Mouse (Mus musculus) thymus, postnatal 14 days (tissue): ENCODE results near the gene 4931414P19Rik.
"Not testable (repeated sequence)": the region's sequence is repeated elsewhere in the genome, so short reads cannot be mapped to it uniquely, and the experiment has no call there.

Experiments
- DNase-seq: peaks from one replicate; pipeline ENCODE4 v3.0.0; 2021

Gene 4931414P19Rik

DNA sequence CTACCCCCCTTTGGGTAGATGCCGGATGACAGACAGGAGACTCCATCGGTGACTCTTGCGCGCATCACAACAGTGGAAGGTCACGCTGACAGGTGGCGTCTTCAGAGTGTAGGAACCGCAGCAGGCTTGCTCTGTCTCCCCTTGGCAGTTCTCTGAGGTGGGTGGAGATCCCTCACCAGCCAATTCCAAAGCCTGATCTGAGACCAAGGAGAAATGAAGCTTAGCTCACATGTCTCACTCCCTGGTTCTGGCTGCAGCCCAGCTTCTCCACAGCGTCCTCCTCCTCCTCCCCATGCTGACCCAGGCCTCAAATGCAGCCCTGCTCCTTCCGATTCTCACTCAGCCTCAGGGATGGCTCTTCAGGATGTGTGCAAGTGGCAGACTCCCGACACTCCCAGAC lies 19.2 kb upstream of the 4931414P19Rik start:
- no peak for DNase-seq

DNA sequence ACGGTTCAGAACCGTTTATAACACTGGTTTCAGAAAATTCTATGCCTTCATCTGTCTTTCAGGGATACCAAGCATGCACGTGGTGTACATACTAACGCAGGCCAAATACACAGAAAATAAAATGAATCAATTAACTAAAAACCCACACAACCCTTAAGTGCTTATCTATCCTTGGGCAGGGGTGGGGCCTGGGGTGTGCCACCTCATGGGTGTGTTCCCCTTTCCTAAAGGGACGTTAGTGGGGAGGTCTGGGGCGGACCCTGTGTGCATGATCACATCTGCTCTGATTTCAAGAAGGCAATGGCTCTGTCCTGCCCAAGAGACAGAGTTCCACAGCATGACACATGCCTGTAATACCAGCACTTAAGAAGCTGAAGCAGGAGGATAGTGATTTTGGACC lies 17.5 kb upstream of the 4931414P19Rik start:
- no peak for DNase-seq

DNA sequence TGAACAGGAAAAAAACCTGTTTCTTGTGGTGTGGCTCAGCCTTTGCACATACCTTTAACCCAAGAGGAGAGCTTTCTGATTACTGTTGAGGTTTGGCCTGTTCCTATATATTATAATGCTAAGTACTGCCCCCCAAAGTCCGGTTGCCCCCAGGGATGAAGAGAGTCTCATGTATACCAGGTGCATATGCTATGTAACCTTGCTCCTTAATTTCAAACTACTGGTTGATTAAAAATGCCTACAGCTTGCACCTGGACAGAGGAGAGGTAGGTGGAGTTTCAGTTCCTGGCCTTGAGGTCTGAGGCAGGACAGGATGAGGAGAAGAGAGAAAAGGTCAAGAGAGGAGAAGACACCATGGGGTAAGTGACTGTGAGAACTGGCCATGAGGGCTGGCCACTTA lies 15.3 kb upstream of the 4931414P19Rik start, which contains the start of gene Psmb11:
Gene Psmb11, plus strand, starts transcription at position 301 of the 400 bp plus-strand sequence.
- no peak for DNase-seq

DNA sequence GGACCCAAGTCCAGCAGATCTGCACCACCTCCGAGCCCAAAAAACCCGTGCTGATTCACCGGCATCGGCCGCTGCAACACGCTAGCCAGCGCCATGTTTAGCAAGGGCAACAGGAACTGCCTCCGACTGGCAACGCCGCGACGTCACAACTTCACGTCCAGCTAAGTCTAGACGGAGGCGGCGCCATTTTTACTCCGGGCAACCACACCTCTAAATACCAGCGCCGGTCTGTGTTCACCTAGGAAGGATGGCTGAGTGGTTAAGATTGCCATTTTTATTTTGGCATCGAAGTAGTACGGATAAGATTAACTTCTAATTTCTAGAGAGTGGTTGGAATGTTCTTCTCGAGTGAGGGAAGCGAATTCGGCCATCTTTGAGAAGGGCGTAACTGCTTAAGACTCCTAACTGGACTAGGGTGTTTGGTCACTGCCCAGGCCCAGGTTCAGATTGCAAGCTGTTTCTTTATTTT lies 12.1 kb upstream of the 4931414P19Rik start, which contains the start of gene Psmb5:
Gene Psmb5, minus strand, starts transcription at position 126 of the 469 bp plus-strand sequence.
- DNase-seq: peak; percentile 89

DNA sequence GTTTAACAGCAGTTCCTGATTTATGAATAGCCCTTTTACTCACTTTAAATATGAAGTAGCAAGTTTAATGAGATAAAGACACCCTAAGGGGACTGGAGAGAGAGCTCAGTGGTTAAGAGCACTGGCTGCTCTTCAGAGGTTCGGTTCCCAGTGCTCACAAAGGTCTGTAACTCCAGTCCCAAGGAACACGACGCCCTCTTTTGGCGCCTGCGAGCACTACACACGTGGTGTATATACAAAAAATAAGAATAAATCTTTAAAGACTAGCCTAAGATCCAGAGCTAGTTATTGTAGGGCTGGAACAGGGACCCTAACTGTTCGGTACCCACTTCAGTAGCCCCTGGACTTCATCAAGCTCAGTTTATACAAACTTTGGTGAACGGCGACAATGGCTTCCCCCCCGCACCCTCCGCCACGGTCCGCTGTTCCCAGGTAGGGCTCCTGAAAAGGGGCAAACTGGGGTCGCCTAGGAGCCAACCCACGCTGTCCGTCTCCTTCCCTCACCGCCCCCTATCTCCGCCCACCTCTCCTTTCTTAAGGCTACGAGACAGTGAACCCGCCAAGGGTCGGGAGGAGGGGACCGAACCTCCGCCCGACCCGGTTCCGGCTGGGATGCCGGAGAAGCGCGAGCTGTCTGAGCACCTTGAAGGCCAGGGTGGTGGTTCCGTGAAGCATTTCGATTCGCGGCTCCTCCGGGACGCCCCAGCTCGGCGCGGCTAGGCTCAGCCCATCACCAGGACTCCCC lies 11.5 kb upstream of the 4931414P19Rik start:
- DNase-seq: peak; percentile 33

DNA sequence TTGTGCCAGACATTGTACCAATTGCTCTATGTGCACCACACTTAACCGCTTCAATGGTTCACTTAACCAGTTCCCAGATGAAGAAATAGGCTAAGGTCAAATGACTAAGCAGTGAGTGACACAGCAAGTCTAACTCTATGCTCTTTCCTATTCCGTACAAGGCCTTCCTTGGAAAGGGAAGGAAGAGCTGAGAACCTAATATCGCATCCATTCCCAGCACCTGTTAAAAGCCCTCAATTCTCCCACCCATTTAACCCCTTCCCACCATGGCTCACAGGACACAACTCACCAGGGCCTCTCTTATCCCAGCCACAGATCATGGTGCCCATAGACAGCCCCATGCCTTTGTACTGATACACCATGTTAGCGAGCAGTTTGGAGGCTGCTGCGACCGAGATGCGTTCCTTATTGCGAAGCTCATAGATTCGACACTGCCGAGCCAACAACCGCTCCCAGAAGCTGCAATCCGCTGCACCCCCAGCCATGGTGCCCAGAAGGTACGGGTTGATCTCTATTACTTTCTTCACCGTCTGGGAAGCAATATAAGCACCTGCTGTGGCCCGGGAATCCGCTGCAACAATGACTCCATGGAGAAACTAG lies 10.5 kb upstream of the 4931414P19Rik start:
- DNase-seq: no peak

DNA sequence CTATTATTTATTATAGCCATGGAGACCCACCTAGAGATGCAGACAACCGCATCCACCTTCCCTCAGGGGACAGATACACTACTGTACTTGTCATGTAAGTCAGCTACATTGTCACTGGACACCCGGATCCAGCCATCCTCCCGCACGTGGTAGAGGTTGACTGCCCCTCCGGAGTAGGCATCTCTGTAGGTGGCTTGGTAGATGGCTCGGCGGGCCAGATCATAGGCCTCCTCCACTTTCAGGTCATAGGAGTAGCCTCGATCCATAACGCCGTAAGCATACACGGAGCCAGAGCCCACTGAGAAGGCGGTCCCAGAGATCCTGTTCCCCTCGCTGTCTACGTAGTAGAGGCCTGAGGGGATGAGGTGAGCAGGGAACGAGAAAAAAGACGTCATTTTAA lies 8.3 kb upstream of the 4931414P19Rik start:
- DNase-seq: not testable (repeated sequence)

DNA sequence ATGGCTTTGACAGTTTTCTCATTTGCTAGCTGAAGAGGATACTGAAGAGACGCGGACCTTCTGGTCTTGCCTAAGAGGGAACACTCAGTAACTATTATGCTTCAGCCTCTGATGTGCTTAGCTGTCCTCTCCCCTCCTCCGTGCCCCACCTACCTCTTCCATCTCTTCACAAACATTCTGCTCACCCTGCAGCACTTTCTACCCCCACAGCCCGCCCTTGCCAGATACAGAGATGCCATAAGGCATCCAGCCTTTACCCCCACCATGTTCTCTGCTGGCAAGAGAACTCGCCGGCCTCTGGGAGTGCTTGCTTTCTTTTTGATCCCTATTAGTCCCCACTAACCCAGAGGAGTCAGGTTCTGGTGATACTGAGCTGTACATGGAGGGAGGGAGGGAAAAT lies 4.9 kb upstream of the 4931414P19Rik start:
- no peak for DNase-seq

DNA sequence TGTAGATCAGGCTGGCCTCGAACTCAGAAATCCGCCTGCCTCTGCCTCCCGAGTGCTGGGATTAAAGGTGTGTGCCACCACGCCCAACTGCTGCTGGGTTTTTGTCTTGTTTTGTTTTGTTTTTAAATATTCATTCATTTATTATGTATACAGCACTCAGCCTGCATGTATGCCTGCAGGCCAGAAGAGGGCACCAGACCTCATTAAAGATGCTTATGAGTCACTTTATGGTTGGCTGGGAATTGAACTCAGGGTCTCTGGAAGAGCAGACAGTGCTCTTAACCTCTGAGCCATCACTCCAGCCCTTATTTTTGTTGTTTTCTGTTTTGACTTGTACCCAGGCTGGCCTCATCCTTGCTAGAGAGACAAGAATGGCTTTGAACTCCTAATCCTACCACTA lies 4.2 kb upstream of the 4931414P19Rik start:
- peak; percentile 54 for DNase-seq

DNA sequence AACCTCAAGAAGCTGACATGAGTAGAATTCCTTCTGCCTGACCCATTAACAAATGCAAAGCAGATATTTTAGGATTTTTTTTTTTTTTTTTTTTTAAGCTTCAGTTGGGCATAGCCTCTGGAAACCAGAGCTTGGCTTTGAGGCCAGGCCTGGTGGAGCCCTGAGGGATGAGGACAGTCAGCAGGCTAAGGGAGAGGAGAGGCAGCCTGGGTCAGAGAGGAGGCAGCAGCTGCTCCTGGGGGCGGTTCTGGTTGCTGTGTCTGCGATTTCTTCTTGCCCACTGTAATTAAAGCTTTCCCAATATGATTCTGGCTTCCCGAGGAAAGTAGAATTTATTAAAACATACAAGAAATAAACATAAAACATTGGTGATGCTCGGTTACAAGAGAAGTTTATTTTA lies 3.5 kb upstream of the 4931414P19Rik start:
- DNase-seq: no peak

DNA sequence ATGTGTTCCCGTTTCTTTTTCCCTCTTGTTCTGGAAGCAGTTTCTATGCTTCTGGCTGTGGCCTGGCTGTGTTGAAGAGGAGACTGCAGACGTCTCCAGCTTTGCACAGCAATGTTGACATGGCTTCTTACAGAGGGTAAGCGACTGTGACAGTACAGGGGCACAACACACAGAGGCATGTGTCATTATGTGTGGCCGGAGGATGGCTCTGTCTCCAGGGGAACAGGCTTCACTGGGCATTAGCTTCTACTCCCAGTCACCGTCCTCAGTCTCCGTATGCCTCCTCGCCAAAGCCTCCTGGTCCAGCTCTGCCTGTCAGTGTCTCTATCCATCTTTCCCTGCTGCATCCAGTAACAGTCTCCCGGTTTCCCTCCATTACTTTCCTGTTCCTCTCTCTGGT lies 1.4 kb upstream of the 4931414P19Rik start:
- DNase-seq: no peak

DNA sequence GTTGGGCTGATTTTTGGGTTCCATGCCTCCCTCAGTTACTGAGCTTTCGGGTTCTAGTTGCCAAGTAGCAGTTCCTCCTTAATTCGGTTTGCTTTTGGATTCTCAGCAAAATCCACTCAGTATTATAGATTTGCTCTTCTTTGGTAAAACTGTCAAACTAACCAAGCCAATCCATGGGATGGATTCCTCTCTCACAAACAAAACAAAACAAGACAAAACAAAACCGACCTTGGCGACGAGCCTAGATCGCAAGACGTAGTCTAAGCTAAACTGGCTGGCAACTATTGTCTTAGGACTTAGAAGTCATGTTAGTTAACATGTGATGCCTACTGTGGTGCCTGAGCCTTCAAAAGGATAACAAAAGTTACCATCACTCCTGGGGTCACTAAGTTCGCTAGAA lies 2.1 kb downstream of the 4931414P19Rik start:
- DNase-seq: no peak

DNA sequence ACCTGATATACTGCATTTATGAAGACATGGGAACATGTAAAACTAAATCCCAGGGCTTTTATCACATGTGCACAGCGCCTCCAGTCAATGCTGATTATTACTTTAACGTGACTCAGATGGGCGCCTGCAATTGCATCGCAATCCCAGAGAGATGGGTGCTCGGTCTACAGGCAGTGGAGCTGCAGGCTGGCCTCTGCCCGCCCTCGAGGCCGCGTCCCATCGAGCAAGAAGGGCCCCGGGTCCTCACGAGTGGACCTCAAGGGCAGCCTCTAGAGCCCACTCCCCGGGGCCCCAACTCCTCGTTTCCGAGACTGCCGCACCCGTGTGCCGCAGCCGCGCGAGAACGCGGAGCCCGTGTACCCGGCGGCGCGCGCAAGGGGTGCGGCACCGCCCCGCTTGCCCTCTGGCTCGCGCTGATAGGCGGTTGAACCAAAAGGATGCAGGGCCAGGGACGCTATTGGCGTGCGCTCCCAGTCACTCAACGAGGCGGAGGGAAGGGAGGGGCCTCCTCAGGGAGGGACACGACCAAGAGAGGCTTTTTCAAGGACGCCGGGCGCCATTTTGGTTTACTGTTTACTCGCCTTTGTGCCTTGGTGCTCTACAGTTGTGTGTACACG lies 2.6 kb downstream of the 4931414P19Rik start:
- DNase-seq: peak; percentile 96

DNA sequence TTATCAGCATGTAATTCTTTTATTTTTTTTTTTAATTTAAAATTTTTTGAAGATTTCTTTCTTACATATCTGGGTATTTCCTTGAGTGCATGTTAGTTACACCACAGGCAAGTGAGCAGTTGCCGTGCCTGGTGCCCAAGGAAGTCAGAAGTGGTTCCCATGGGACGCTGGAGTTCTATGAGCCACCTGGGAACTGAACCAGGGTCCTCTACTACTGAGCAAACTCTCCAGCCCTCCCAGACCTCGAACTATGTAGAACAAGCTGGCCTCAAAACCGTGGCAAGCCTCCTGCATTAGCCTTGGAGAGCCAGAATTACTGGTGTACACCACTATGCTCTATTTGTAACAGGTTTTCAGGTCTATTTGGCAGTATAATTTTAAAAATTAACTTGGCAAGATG lies 3.2 kb downstream of the 4931414P19Rik start:
- no peak for DNase-seq

DNA sequence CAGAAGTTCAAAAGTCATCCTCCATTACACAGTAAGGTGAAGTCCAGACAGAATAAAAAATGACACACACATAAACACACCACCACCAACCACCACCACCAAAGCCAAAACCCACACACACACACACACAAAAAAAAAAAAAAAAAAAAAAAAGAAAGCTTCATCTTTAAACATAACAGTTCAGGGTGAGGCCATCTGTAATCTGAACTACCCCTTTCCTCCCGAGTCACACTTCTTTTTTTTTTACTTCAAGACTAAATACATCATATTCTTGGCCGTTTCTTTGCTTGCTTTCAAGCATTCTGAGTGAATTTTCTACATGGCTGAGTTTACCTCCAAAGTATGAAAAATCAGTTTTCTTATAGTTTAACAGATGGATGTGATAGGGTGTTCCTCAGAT lies 4.2 kb downstream of the 4931414P19Rik start:
- no peak for DNase-seq

DNA sequence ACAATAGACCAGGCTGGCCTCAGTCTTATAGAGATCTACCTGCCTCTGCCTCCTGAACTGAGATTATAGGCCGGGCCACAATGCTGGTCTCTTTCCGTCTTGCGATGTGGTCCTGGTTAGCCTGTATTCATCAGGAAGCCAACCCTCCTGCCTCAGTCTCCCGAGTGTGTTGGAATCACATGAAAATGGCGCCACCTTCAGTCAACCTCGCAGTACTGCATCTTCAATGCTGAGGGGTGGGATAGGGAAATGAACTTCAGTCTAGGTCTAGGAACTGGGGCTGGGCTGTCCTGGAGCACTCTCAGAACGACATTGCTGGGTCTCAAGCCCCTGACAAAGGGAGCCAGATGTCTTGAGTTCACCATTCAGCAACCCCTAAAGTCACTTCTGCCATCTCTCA lies 8.7 kb downstream of the 4931414P19Rik start:
- no peak for DNase-seq

DNA sequence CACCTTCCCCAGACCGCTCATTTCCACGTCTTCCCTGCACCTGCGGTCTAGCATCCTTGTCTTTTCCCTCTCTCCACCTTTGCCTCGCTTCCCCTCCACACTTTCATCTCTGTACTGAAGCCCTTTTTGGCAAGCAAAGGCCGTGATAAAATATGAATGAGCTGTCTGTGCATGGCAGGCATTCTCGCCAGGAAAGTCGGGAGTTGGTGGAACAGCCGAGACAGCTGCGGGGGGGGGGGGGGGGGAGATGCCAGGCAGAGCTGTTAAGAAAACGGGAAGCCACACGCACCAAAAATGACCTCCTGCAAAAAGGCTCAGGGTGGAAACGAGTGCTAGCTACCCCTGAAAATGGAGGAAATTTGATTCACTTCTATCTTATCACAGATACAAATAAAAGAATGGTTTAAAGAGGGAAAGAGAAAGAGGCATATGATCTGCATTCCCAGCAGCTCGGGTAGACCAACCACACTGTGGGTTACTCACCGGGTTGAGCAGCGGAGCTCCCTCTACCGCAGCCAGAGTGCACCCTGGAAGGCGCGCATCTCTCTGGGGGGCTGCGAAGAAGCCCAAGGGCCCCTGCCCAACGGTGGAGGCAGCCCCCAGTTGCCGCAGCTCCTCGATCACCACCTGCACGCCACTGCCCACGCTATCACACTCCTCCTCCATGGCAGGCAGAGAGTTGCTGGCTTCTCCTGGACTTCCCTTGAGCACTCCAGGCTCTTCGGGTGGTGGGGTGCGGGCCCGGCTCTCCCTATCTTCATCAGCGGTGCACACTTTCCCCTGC lies 11.0 kb downstream of the 4931414P19Rik start:
- DNase-seq: no peak

DNA sequence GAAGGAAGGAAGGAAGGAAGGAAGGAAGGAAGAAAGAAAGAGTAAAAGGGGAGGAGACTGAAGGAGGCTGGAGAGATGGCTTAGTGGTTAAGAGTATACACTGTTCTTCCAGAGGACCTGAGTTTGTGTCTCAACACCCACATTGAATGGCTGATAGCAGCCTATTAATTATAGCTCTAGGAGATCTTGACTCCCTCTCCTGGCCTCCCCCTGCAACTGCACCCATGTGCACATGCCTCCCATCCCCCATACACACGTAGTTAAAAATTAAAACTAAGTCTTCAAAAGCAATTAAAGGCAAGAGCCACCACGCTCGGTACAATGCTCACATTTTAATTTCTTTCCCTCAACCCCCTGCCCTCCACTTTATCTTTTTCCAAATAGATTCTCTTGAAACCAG lies 11.7 kb downstream of the 4931414P19Rik start:
- DNase-seq: no peak

DNA sequence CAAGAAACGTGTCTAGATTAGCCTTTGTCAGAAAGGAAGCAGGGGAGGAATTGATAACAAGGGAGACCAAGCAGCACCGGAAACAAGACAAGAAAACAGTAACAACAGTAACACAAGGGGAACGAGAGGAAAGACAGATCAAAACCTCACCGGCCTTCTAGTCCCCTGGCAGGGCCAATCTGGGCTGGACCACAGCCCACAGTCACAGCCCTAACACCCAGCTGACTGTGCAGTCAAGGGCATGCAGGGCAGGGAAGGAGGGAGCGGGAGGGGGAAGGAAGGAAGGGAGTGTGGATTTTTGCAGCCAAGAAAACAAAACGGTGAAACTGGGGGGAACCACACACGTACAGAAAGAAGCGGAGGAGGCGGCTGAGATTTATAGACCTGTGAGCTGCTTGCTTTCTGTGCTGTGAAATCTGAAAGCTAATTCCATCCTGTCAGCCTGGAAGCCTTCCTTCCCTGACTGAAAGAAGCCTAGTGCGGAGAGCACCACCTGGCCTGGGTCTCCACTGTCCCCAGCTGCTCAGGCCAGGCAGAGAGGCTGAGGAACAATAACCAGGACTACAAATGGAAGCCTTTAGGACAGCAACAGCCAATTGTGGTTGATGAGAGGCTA lies 13.4 kb downstream of the 4931414P19Rik start:
- no peak for DNase-seq

DNA sequence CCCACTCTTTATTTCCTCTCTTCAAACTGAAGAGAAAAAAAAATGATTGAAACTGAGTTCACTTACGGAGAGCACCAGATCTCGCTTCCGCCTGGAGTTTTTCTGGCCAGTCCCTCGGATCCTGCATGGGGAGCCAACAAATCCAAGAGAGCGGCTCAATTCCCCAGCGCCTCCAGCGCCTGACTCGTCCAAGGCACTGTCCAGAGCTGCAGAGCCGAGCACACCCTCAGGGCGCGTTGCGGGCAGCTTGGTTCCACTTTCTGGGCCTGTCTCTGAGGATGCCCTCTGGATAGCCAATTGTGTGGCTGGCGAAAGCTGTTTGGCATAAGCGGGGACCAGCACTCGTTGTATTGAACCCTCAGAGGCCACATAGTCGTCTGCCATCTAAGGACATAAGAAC lies 14.7 kb downstream of the 4931414P19Rik start:
- DNase-seq: no peak

DNA sequence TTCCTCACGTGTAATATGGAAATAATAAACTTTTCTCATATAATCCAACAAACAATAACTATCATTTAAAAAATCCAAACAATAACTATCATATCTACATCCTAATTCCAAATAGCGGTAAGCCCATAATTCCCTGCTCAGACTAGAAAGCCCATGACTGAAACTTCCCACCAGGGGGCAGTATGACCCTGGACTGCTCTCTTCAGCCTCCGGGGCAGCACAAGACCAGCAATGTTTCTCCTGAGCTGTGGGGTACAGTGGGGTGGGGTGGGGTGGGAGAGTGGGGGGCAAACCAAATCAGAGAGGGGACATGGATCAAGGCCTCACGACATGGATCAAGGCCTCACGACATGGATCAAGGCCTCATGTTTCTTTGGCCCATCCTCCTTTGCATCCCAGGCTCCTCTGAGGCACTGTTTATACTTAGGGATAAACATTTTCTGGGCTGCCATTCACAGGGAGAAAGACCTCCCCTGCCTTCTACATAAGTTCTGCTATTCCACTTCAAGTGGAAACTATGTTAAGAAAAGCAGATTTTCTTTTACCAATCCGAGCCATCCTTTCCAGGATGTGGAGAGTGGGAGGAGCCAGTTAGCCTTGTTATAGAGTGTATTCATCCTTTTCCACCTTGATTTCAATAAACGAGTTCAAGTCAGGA lies 22.0 kb downstream of the 4931414P19Rik start:
- DNase-seq: peak; percentile 65

DNA sequence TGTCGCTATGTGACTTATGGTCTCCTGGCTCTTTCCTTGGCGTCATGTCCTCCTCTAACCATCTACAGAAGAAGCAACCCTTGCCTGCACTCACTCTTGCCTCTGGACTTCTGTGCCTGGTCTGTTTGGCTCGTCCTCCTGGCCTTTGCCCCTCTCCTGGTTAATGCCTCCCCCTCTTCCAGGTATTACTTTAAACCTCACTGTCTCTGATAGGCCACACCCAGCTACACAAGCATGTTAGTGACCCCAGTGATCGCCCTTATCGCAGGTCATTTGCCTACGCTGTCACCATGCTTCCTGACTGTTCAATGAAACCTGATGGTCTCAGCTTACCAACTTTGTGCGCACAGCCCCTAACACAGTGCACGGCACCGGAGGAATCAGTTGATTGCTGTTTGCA lies 23.3 kb downstream of the 4931414P19Rik start:
- no peak for DNase-seq
